Mouse (Mus musculus): Measurements from ENCODE around the gene Tnxb. TPM values are rescaled to one million over a fixed set of nuclear protein-coding genes. Genes with fewer than 3 reads are reported as not detected.
"Not testable (repeated sequence)": the region's sequence is repeated elsewhere in the genome, so short reads cannot be mapped to it uniquely, and the experiment has no call there.

Gene Tnxb
- total RNA-seq, 1 experiment from 2014 or later = not detected

DNA sequence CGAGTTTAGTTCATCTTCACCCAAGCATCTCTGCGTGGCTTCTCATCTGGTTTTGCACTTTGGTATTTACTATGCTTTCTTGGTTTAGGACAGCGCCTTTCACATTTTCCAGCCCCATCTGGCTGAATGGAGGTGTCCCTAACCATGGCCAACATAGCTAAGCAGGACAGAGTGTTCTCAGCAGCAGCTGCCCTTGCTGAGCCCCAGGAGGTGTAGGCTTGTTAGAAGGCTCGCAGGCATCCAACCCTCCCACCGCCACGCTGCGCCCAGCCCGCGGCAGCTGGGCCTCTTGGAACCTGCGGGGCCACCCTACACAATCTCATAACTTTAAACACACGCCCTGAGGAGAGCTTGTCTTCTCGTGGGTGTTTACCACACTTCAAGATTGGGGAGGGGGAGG lies 6.3 kb downstream of the Tnxb start:
- no peak for ATAC-seq (ENCODE audit: extremely low read depth, insufficient number of reproducible peaks, low FRiP score, poor library complexity, severe bottlenecking)

DNA sequence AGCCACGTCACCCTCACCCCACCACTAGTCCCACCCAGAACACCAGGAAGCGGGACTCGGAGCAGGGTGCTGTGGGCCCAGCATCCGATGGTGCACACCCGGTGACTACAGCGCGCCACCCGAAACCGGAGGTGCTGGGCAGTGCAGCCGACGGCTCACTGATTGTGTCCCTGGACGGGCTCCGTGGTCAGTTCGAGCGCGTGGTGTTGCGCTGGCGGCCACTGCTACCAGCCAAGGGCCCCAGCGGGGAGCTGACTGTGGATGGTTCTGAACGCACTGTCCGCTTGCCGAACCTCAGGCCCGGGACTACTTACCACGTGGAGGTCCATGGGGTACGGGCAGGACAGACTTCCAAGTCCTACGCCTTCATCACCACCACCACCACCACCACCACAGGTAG lies 9.9 kb downstream of the Tnxb start:
- no peak for ATAC-seq (ENCODE audit: extremely low read depth, insufficient number of reproducible peaks, low FRiP score, poor library complexity, severe bottlenecking)

DNA sequence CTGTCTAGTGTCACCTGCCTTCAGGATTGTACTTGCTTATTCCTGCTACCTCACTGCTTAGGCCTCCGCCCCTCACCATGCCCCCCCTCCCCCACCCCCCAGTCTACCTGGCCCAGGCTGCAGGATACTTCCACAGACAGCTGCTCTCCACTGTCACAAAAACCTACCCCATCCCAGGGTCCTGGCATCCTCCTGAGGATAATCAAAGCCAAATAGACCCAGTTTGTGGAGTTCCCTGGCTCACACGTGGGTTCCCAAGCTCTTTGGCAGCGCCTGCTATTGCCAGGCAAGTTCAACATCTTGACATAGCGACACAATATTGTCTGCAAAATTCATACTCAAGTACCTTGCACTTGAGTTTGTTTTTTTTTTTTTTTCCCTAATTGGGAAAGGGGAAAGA lies 10.3 kb downstream of the Tnxb start:
- ATAC-seq (ENCODE audit: extremely low read depth, insufficient number of reproducible peaks, low FRiP score, poor library complexity, severe bottlenecking) = no peak

DNA sequence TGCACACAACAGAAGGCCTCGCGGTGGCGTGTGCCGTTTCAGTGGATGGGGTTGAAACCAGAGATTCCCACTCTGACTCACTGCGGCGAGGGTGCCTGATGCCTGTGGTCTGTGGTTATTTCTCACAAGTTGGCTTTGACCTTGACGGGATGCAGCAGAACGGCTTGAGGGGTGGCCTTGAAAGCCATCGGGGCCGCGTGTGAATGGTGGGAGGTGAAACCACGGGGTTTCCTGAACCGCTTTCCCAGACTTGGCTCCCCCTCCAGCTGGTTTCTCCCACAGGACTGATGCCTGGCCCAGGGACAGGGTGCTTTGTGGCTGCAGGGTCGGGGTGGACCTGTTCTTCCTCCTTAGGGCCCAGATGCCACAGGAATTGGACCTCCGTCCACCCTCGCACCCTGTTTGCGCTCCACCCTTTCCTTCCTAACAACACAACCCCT lies 10.8 kb downstream of the Tnxb start:
- no peak for ATAC-seq (ENCODE audit: extremely low read depth, insufficient number of reproducible peaks, low FRiP score, poor library complexity, severe bottlenecking)

DNA sequence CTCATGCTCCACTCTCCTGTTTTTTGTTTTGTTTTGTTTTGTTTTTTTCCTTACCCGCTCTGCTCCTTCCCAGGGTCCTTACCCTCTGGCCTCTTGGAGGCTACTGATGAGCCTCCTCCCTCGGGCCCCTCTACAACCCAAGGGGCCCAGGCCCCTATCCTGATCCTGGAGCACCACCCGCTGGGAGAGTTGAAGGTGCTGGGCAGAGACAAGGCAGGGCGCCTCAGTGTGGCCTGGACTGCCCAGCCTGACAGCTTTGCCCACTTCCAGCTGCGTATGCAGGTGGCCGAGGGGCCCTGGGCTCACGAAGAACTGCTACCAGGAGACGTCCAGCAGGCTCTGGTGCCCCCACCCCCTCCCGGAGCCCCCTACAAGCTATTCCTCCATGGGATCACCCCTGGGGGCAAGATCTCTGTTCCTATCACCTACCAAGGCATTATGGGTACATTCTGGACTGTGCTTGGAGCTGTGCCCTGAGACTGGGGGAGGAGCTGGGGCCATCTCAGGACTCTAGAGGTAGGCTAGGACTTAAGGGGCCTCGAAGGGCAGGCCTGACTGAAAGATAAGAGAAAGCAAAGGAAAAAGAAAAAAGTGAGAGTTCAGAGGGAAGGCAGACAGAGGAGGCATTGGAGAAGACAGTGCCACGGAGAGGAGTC lies 11.7 kb downstream of the Tnxb start:
- ATAC-seq (ENCODE audit: extremely low read depth, insufficient number of reproducible peaks, low FRiP score, poor library complexity, severe bottlenecking) = no peak

DNA sequence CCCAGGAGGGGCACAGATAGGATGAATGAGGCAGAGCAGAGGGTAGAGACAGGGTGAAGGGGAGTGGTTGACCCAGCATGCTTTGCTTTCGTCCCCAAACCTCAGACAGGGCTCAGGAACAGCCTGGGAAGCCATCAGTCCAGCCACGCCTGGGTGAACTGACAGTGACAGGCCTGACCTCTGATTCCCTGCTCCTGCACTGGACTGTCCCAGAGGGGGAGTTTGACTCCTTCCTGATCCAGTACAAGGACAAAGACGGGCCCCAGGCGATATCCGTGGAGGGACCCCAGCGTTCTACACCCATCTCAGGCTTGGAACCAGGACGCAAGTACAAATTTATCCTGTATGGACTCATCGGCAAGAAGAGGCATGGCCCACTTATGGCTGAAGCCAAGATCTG lies 12.8 kb downstream of the Tnxb start:
- ATAC-seq (ENCODE audit: extremely low read depth, insufficient number of reproducible peaks, low FRiP score, poor library complexity, severe bottlenecking) = no peak

DNA sequence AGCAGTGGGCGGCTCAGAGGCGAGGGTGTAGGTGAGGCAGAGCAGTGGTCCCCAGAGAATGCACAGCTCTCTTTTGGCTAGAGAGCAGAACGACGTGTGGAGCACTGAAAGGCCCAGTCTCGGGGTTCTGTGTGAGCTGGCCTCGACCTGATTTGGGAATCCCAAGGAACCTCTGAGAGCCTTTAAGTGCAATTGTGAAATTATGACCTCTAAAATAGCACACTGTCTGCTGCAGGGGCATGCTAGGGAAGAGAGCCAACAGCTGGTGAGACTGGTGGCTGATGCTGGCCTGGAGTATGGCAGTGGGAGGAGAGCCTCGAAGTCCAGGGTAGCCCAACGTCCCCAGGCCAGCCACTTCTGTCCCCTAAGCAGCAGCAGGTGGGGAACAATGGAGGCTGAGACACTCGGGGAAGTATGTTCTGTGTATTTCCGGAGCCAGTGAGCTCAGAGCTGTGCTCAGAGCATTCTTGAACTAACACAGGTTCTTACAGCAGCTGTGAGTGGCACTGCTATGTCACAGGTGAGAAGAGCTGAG lies 13.4 kb downstream of the Tnxb start:
- ATAC-seq (ENCODE audit: extremely low read depth, insufficient number of reproducible peaks, low FRiP score, poor library complexity, severe bottlenecking) = no peak

DNA sequence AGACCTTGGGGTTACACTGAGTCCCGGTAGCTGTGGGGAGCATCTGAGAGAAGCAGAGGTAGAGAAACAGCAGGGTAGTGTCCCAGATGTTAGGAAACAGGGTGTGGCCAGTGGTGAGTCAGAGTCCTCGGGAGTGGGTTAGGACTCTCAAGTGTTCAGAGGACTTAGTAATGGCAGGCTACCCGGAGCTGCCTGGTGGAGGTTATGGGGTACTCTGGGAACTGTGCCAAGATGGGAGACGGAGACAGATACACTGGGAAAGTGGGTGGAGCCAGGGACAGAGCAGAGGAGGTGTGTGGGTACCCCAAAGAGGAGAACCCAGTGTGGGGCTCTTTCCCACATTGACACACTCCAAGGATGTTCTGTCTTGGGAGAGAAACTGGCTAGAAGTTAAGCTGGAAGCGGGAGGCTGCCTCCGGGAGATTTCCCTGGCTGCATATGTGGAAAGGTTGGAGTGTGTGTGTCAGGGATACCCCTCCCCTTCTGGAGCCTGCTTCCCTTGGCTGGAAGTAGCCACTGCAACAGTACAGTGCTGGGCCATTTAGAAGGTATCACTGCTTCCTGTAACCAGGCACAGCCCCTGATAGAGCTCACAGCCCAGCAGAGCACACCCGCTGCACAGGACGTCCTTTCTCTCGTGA lies 14.0 kb downstream of the Tnxb start:
- no peak for ATAC-seq (ENCODE audit: extremely low read depth, insufficient number of reproducible peaks, low FRiP score, poor library complexity, severe bottlenecking)

DNA sequence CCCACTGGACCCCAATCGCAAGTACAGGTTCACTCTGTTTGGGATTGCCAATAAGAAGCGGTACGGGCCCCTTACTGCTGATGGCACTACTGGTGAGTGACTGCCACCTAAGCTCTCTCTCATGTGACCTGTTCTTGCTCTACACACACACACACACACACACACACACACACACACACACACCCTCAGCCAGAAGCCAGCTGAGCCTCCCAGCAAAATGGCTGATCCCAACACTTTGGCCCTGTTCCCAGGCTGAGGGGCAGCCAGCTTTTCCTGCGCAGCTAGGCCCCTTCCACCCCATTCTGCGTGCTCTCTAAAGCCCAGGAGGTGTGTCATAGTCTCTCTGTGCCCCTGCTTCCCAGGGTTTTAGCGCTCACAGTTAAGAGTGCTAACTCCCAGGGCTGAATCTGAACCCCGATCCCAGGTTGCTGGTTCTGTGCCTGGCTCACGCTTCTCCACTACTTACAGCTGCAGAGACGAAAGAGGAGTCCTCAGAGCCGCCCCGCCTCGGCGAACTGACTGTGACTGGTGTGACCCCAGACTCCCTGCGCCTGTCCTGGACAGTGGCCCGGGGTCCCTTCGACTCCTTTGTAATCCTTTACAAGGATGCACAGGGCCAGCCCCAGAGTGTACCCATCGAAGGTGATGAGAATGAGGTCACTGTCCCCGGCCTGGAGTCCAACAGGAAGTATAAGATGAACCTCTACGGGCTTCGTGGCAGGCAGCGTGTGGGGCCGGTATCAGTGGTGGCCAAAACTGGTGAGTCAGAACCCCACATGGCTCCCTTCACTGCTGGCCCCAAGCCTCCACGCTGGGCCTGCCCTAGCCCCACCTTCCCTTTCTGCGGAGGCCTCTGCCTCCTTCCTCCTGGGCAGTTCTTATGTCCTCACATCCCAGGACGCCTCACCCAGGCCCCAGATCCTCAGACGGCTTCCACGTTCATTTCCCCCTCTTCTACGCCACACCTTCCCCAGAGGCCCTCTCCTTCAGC lies 15.1 kb downstream of the Tnxb start:
- ATAC-seq (ENCODE audit: extremely low read depth, insufficient number of reproducible peaks, low FRiP score, poor library complexity, severe bottlenecking) = no peak

DNA sequence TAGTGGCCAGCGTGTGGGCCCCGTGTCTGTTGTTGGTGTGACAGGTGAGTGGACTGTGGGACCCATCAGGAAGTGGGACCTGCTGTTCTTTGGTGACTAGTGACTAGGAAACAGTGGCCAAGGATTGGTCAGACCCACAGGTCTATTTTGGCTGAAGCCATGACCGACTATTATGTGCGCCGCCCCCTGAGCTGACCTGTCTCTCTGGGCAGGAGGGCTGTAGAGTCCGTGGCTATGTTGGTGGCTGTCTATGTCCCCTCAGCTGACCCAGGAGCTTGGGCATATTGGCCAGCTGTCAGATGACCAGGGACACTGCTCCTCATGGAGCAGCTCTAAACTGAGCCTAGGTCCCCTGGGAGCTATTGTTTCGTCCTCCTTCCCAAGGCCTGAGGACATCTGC lies 18.6 kb downstream of the Tnxb start:
- ATAC-seq (ENCODE audit: extremely low read depth, insufficient number of reproducible peaks, low FRiP score, poor library complexity, severe bottlenecking) = no peak

DNA sequence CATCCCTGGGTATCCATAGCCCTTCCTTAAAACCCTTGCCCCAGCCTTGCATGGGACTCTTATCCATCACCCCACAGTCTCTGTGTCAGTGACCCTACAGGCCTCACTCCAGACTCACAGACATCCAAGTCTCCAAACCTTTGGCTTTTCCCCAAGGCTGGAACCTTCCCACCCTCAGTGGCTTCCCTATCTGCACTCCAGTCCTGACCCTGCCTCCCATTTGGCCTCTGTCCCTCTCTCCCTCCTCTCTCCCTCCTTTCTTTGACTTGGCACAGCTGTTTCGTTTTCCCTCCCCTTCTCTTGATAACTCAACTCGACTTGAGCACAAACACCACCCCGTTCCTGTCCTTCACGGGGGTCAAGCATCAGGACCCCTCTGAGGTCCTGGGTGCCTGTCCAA lies 20.1 kb downstream of the Tnxb start:
- no peak for ATAC-seq (ENCODE audit: extremely low read depth, insufficient number of reproducible peaks, low FRiP score, poor library complexity, severe bottlenecking)

DNA sequence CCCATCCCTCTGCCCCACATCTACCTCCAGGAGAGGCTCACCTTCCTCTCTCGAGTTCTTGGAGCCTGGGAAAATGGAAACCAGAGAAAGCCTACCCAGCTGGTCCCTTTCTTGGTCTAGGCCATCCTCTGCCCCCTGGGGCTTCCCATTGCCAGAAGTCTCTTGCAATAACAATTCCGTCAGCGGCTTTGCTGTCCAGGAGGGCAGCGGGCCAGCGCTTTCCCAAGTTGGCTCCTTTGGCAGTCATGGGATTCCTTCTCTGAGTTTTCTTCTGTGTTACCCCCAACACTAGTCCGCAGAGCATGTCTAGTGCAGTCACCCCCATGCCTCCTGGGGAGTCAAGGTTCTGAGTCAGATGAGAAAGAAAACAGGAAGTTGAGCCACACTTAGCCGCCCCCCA lies 22.6 kb downstream of the Tnxb start:
- no peak for ATAC-seq (ENCODE audit: extremely low read depth, insufficient number of reproducible peaks, low FRiP score, poor library complexity, severe bottlenecking)

DNA sequence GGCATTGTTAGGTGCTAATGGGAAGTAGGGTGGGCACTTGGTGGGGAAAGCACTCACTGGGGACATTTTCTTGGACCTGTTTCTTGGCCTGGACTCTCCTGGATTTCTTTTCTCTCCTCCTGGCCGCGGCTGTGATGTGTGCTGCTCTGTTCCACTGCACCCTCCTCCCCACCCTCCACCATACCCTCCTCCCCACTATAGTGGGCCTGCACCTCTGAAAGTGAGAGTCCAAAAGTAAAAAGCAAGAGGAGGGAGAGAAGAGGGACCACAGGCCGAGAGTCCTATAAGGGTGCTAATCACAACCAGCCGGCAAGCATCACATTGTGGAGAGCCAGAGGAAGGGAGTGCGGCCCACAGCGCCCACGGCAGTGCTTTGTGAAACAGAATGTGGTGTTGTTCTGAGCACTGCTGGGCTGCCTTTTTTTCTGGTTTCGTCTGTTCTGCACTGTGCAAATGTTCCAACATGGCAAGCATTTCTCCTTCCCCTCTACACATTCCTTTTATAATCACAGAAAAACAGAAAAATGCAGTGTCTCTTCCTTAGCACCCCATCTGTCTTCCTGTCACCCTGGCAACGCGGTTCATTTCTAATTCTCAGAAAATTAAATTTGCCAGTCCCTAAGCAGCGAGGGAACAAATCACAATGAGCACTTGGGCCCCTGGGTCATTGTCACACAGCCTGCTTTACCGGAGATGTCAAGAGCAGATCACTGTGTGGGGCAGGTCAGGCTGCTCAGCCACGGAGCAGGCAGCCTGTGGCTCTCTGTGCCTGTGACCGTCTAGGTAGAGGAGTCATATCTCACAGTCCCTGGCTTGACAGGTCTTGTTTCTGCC lies 29.5 kb downstream of the Tnxb start:
- no peak for ATAC-seq (ENCODE audit: extremely low read depth, insufficient number of reproducible peaks, low FRiP score, poor library complexity, severe bottlenecking)

DNA sequence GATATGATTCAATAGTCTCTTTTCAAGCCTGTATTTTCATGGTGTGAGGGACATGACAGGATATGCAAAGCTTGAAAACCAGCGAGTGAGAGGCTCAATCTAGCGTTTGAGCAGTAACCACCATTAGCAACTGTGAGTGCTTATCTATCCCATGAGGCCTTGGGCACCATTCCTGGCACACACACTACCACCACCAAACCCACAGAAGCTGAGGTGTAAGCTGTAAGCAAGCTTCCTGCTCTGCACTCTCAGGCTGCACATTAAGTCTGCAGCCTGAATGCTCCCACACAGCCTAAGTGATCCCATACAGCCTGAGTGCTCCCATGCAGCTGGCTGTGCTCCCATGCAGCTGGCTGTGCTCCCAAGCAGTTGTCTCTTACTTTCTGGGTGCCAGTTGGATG lies 30.3 kb downstream of the Tnxb start:
- ATAC-seq (ENCODE audit: extremely low read depth, insufficient number of reproducible peaks, low FRiP score, poor library complexity, severe bottlenecking) = no peak

DNA sequence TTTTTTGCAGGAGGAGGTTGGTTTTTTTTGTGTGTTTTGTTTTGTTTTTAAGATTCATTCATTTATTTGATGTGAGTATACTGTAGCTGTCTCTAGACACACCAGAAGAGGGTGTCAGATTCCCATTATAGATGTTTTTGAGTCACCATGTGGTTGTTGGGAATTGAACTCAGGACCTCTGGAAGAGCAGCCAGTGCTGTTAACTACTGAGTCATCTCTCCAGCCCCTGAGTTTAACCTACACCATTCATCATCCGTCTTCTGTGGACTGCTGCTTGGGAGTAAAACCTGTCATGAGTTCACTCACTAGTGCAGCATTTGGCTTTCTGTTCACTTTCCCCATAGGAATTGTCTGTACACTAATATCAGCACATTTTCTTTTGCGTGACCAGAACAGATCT lies 36.1 kb downstream of the Tnxb start:
- ATAC-seq (ENCODE audit: extremely low read depth, insufficient number of reproducible peaks, low FRiP score, poor library complexity, severe bottlenecking) = not testable (repeated sequence)

DNA sequence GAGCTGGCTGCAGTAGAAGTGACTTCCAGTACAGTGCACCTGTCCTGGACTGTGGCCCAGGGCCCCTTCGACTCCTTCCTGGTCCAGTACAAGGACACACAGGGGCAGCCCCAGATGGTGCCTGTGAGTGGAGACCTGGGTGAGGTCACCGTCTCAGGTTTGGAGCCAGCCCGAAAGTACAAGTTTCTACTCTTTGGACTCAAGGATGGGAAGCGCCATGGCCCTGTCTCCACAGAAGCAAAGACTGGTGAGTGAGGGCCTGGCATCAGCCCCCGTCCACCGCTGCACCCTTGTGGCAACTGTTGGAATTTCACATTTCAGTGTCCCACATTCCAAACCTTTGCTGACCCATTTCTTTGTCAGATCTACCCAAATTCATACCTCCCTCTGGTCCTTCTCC lies 42.6 kb downstream of the Tnxb start:
- no peak for ATAC-seq (ENCODE audit: extremely low read depth, insufficient number of reproducible peaks, low FRiP score, poor library complexity, severe bottlenecking)

DNA sequence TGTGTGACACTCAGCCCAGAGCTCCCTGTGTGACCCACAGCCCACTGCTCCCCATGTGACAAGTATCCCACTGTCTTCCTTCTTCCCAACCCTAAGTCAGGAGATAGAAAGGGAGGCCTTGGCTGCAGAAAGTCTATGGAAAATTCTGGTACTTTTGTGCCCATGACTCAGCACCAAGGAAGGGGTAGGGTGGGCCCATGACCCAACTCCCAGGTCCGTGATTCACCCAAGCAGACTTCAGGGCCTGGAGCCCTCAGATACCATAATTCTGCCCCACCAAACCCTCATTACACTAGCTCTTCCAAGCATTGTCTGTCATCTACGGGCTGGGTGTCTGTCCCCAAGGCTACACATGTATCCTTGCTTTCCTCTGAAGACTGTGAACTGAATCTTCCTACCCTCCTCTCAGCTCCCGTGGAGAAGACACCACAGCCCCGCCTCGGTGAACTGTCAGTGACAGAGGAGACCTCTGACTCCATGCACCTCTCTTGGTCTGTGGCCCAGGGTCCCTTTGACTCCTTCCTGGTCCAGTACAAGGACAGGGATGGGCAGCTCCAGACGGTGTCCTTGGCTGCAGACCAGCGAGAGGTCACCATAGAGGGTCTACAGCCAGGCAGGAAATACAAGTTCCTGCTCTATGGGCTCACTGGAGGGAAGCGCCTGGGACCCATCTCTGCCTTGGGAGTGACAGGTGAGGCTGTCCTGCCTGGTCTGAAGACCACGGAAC lies 44.0 kb downstream of the Tnxb start:
- not testable (repeated sequence) for ATAC-seq (ENCODE audit: extremely low read depth, insufficient number of reproducible peaks, low FRiP score, poor library complexity, severe bottlenecking)

DNA sequence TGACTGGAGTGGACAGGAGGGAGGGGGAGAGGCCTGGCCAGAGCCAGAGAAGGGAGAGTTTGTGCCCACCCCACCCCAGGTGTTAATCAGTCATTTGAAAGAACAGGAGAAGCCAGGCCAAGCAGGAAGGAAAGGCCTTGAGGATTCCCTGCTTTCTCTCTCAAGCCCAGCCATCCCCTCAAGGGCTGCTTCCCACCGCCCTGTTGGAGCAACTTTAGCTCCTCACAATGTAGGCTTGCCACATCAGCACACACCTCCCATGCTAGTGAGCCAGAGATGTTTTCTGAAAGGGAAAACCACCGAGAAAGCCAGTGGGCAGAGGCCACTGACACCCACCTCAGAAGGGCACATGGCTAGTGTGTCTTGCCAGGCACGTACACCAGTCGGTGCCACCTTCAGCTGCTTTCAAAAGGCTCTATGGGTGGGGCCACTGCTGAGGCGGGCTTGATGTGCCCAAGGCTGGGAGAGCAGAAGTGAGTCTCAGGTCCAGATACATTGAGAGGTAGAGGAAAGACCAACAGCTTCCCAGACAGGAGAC lies 44.6 kb downstream of the Tnxb start:
- ATAC-seq (ENCODE audit: extremely low read depth, insufficient number of reproducible peaks, low FRiP score, poor library complexity, severe bottlenecking) = not testable (repeated sequence)
